Mouse (Mus musculus): ENCODE measurements around the gene Fbxw9.

DNA sequence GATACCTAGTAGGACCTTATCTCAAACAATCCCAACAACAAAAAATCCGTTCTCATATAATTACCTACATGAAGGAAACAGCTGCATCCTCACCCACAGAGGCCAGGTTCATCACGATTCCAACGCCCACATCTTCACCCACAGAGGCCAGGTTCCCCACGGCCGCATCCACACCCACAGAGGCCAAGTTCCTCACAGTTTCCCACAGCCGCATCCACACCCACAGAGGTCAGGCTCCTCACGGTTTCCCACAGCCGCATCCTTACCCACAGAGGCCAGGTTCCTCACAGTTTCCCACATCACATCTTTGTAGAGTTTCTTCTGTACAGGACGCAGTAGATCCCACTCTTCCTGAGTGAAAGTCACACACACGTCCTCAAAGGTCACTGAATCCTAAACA lies 53.4 kb downstream of the Fbxw9 start:
- TF ChIP-seq REST (IDR thresholded peaks at IDR 0.05; ENCODE audit: insufficient read depth, insufficient read length) (no peak), CEBPB (IDR thresholded peaks at IDR 0.05; ENCODE audit: insufficient read depth, poor library complexity, severe bottlenecking) (no peak), POLR2AphosphoS2 (IDR thresholded peaks at IDR 0.05; ENCODE audit: insufficient read length, low read depth) (no peak), MAX (IDR thresholded peaks at IDR 0.05; ENCODE audit: low read depth) (no peak), POLR2A (IDR thresholded peaks at IDR 0.05; ENCODE audit: insufficient read length, low read depth) (no peak), USF1 (IDR thresholded peaks at IDR 0.05; ENCODE audit: low read depth) (no peak), SRF (IDR thresholded peaks at IDR 0.05; ENCODE audit: control insufficient read depth, insufficient read length, low read depth) (no peak), TCF3 (IDR thresholded peaks at IDR 0.05; ENCODE audit: insufficient read length, low read depth) (no peak)

All from myocyte (in vitro differentiated cells).